Mouse (Mus musculus) ES-Bruce4 (cell line): ENCODE measurements around the gene Dync2li1. TPM values are rescaled to one million over a fixed set of nuclear protein-coding genes. Genes with fewer than 3 reads are reported as not detected.

Experiments
- H3K27ac ChIP-seq: 2 replicates; pipeline ENCODE4 v1.5.1; 2012; ENCODE audit warnings: low read length, inconsistent platforms; ENCODE audit not compliant: insufficient read depth
- H3K27me3 ChIP-seq: 2 replicates; pipeline ENCODE4 v1.6.1; 2012; ENCODE audit warnings: mild to moderate bottlenecking, low read length, inconsistent platforms; ENCODE audit not compliant: control insufficient read depth, poor library complexity, insufficient read depth, severe bottlenecking
- H3K36me3 ChIP-seq: 2 replicates; pipeline ENCODE4 v1.6.1; 2012; ENCODE audit warnings: inconsistent platforms, mild to moderate bottlenecking, low read length, moderate library complexity; ENCODE audit not compliant: control insufficient read depth, poor library complexity, insufficient read depth, severe bottlenecking
- H3K4me1 ChIP-seq: one replicate; pipeline ENCODE4 v1.8.1; 2011; ENCODE audit warnings: low read length; ENCODE audit not compliant: control insufficient read depth, insufficient read depth
- H3K4me3 ChIP-seq: 2 replicates; pipeline ENCODE4 v1.5.1; 2011; ENCODE audit warnings: low read depth, mild to moderate bottlenecking, low read length
- H3K9ac ChIP-seq: 2 replicates; pipeline ENCODE4 v1.6.1; 2012; ENCODE audit warnings: low read depth, mild to moderate bottlenecking, inconsistent platforms; ENCODE audit not compliant: poor library complexity, severe bottlenecking
- H3K9me3 ChIP-seq: replicated peaks from 2 replicates; pipeline ENCODE4 v1.6.1; 2012; ENCODE audit warnings: mild to moderate bottlenecking, low read length, inconsistent platforms; ENCODE audit not compliant: control insufficient read depth, poor library complexity, insufficient read depth, severe bottlenecking
- CTCF ChIP-seq: IDR thresholded peaks from one replicate; pipeline ENCODE4 v1.8.1; 2011; ENCODE audit warnings: low read depth, low read length
- EP300 ChIP-seq: IDR thresholded peaks from 2 replicates; pipeline ENCODE4 v1.6.1; 2011; ENCODE audit warnings: low read depth, low read length; ENCODE audit not compliant: insufficient read depth
- POLR2A ChIP-seq: IDR thresholded peaks from one replicate; pipeline ENCODE4 v1.8.1; 2011; ENCODE audit warnings: low read length; ENCODE audit not compliant: insufficient read depth
- polyA plus RNA-seq: library from polyadenylated mRNA; stranded (reverse); fragments of >200 nt; gene quantifications from 2 replicates; pipeline ENCODE4 v1.2.4, GENCODE M21; 2011; ENCODE audit warnings: low read depth; ENCODE audit not compliant: missing spikeins, insufficient read depth, insufficient read length

Gene Dync2li1
- polyA plus RNA-seq, 1 experiment: 26.3 TPM

DNA sequence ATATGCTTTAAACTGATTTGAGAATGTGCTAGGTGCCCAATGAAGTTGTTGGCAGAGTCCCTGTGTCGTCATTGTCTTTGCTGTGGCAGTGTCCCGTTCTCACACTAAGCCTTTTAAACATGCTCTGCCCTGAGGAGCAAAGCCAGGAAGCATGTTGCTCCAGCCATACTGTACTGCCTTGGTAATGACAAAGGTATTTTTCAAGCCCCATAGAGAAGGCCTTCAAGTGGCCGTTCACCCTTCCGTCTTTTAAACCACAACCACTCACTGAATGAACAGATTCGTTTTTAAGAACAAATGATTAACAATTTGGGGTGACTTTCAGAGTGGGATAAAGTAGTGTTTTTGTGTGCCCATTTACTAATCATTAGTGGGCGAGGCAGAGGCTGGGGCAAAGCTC is 5.1 kb upstream of the Dync2li1 start:
- no peak for TF ChIP-seq CTCF
- no peak for TF ChIP-seq EP300
- TF ChIP-seq POLR2A: no peak
- H3K36me3 ChIP-seq: no peaks in the 10 kb centered on the region
- no peaks in the 10 kb centered on the region for H3K9me3 ChIP-seq
- H3K4me3 ChIP-seq: no peak overlapping the region
- H3K27ac ChIP-seq: no peak overlapping the region
- no peak overlapping the region for H3K9ac ChIP-seq
- H3K27me3 ChIP-seq: no peaks in the 10 kb centered on the region
- H3K4me1 ChIP-seq: peaks cover 3% of the 10 kb centered on the region

DNA sequence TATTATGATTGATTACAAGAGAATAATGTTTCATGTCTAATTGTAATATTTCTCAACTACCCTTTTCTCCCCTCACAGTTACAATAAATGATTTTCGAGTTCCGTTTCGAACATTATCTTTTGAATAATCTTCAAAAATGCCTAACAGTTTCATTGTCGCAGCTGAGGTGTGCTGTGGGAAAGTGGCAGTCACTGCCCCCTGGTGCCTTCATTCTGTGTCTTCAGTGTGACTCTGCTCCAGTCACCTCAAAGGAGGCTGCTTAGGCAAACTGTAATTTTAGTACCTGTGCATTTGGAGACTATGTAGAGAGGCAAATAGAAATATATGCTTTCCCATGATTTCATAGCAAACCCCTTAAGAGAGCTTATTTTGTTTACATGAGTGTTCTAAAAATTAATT is 4.3 kb upstream of the Dync2li1 start:
- TF ChIP-seq CTCF: no peak
- TF ChIP-seq POLR2A: no peak
- no peak for TF ChIP-seq EP300
- Histone ChIP-seq H3K36me3 (no peaks in the 10 kb centered on the region), H3K4me3 (no peak overlapping the region), H3K4me1 (peaks cover 3% of the 10 kb centered on the region), H3K9ac (no peak overlapping the region), H3K9me3 (no peaks in the 10 kb centered on the region), H3K27me3 (no peaks in the 10 kb centered on the region), H3K27ac (no peak overlapping the region)

GRCm38 (mm10) chr17:84622873-84623272 is 3.4 kb upstream of the Dync2li1 start:
- no peaks in the 10 kb centered on the region for H3K27me3 ChIP-seq
- peaks cover 3% of the 10 kb centered on the region for H3K4me1 ChIP-seq
- H3K27ac ChIP-seq: no peak overlapping the region
- H3K36me3 ChIP-seq: no peaks in the 10 kb centered on the region
- H3K9me3 ChIP-seq: no peaks in the 10 kb centered on the region
- no peak for TF ChIP-seq POLR2A
- H3K9ac ChIP-seq: no peak overlapping the region
- no peak overlapping the region for H3K4me3 ChIP-seq

DNA sequence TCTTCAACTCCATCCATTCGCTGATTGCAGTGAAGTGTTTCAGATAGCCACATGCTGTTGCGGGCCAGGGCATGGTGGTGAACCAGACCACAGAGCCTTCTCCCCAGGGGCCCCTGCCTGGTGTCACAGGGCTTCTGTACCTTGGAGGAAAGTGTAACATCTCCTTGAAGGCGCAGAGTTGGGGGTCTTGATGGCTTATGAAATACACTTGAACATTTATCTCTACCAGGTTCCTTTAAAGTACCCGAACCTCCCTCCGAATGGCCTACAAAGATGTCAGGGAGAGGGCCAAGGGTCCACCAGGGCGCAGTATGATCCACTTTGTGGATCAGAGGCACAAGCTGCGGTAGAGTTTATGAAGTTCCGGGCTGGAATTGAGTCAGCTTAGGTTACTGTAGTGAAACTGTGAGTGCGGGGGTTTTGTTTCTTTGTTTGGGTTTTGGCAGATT is 585 bp downstream of the Dync2li1 start:
- Histone ChIP-seq H3K36me3 (no peaks in the 10 kb centered on the region), H3K9me3 (no peaks in the 10 kb centered on the region), H3K4me1 (no peaks in the 10 kb centered on the region), H3K4me3 (peak overlapping the region; percentile 43), H3K9ac (peak overlapping the region; percentile 0; the same call in 1 of the 2 replicates), H3K27ac (no peak overlapping the region), H3K27me3 (no peaks in the 10 kb centered on the region)
- no peak for TF ChIP-seq EP300
- no peak for TF ChIP-seq CTCF
- TF ChIP-seq POLR2A: no peak

- no peak overlapping the region for H3K27ac ChIP-seq
- TF ChIP-seq EP300 (no peak), POLR2A (no peak), CTCF (no peak)
- H3K27me3 ChIP-seq: no peaks in the 10 kb centered on the region
- H3K9me3 ChIP-seq: no peaks in the 10 kb centered on the region
- no peaks in the 10 kb centered on the region for H3K36me3 ChIP-seq
- no peak overlapping the region for H3K9ac ChIP-seq
- H3K4me1 ChIP-seq: no peaks in the 10 kb centered on the region
- no peak overlapping the region for H3K4me3 ChIP-seq
Observed at GRCm38 (mm10) chr17:84627721-84628120, 1.4 kb downstream of the Dync2li1 start.

DNA sequence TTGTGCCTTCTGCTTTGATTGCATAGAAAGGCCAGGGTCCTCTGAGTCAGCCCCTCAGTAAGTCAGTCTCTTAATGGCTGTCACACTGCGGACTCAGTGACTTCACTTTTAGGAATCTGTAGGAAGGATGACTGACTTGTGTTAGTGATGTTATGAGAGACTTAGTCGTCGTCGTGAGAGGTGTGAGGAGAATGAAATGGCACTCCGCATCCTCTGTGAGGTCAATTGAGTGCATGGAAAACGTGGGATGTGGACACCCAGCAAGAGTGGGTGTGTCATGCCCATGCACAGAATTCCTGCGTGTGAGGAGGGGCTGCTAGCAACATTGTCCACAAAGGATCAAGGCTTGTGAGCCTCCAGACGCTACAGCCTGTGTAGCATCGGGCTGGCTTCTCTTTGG is 2.3 kb downstream of the Dync2li1 start:
- no peak overlapping the region for H3K27ac ChIP-seq
- no peaks in the 10 kb centered on the region for H3K36me3 ChIP-seq
- TF ChIP-seq EP300 (no peak), POLR2A (no peak), CTCF (no peak)
- no peaks in the 10 kb centered on the region for H3K4me1 ChIP-seq
- no peak overlapping the region for H3K9ac ChIP-seq
- H3K9me3 ChIP-seq: no peaks in the 10 kb centered on the region
- H3K27me3 ChIP-seq: no peaks in the 10 kb centered on the region
- no peak overlapping the region for H3K4me3 ChIP-seq
